Mouse (Mus musculus) liver (tissue): ENCODE data around the gene Mndal.
"Not testable (repeated sequence)": the region's sequence is repeated elsewhere in the genome, so short reads cannot be mapped to it uniquely, and the experiment has no call there.

Experiments
- DNase-seq: peaks from one replicate; pipeline ENCODE4 v3.0.0-alpha.2; 2020; ENCODE audit warnings: mixed read lengths

Mndal gene

GRCm38 (mm10) chr1:173887026-173887787 is 55.1 kb downstream of the Mndal start:
- DNase-seq, result not testable (repeated sequence)

- not testable (repeated sequence) for DNase-seq
Measured at GRCm38 (mm10) chr1:173880004-173880666, 62.2 kb downstream of the Mndal start.

- DNase-seq, result not testable (repeated sequence)
Measured at GRCm38 (mm10) chr1:173879225-173879987, 62.9 kb downstream of the Mndal start.

- not testable (repeated sequence) for DNase-seq
Measured at GRCm38 (mm10) chr1:173878264-173878663, 64.0 kb downstream of the Mndal start.

- not testable (repeated sequence) for DNase-seq
Measured at GRCm38 (mm10) chr1:173877125-173877524, 65.2 kb downstream of the Mndal start.

- not testable (repeated sequence) for DNase-seq
Measured at GRCm38 (mm10) chr1:173868586-173868985, 73.7 kb downstream of the Mndal start.

- peak; percentile 68 for DNase-seq
Measured at GRCm38 (mm10) chr1:173866504-173866903, 75.8 kb downstream of the Mndal start.

GRCm38 (mm10) chr1:173853711-173854110 is 88.6 kb downstream of the Mndal start:
- not testable (repeated sequence) for DNase-seq

GRCm38 (mm10) chr1:173852853-173853252 is 89.4 kb downstream of the Mndal start:
- not testable (repeated sequence) for DNase-seq

GRCm38 (mm10) chr1:173846193-173846592 is 96.1 kb downstream of the Mndal start:
- not testable (repeated sequence) for DNase-seq

- DNase-seq, result peak; percentile 70
Measured at GRCm38 (mm10) chr1:173844754-173845153, 97.5 kb downstream of the Mndal start.

GRCm38 (mm10) chr1:173821481-173821803 is 120.8 kb downstream of the Mndal start:
- DNase-seq, result not testable (repeated sequence)

- not testable (repeated sequence) for DNase-seq
Measured at GRCm38 (mm10) chr1:173820794-173821480, 121.4 kb downstream of the Mndal start.

- not testable (repeated sequence) for DNase-seq
Measured at GRCm38 (mm10) chr1:173809294-173809693, 133.0 kb downstream of the Mndal start.

- not testable (repeated sequence) for DNase-seq
Measured at GRCm38 (mm10) chr1:173802689-173803281, 139.5 kb downstream of the Mndal start.

GRCm38 (mm10) chr1:173802207-173802606 is 140.1 kb downstream of the Mndal start:
- not testable (repeated sequence) for DNase-seq

- not testable (repeated sequence) for DNase-seq
Measured at GRCm38 (mm10) chr1:173801791-173802190, 140.5 kb downstream of the Mndal start.
